Mouse (Mus musculus): ENCODE measurements around the gene Gm10408. TPM values are rescaled to one million over a fixed set of nuclear protein-coding genes. Genes with fewer than 3 reads are reported as not detected.
"Not testable (repeated sequence)": the region's sequence is repeated elsewhere in the genome, so short reads cannot be mapped to it uniquely, and the experiment has no call there.

The Gm10408 gene
- total RNA-seq (2021) = not detected
- long read RNA-seq, experiment 1 = 0 reads
- long read RNA-seq, experiment 2 = 0 reads

- not testable (repeated sequence) for DNase-seq
These were observed at the start of gene Gm10408 for GRCm38 (mm10) chr14:3449079-3449478. Gm10408 (plus strand) TSS chr14:3449379.

DNA sequence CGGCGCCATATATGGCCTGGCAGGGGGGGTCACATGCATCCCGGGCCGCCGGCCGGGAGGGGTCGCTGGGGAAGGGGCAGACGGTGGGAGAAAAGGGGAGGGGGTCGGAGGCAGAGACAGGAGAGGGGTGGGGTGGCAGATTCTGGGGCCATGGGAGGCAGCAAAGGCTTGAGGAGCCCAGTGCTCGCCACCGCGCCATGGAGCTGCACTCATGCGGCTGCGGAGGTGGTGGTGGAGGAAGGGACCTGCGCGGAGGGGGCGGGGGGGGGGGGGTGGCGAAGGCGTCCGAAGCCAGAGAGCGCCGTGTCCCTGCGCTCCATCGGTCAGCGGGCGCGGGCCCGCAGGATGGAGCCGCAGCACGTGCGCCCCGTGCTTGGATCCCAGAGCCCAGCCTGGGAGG lies 36.9 kb upstream of the Gm10408 start, which contains the start of gene Gm10409:
Gm10409 (plus strand) TSS at position 301 of the 400 bp plus-strand sequence.
- DNase-seq = not testable (repeated sequence)

GRCm38 (mm10) chr14:3427803-3428202 lies 21.4 kb upstream of the Gm10408 start, which contains the start of gene Gm3005:
Gm3005 (plus strand) TSS chr14:3428103.
- DNase-seq = not testable (repeated sequence)

Other genes with a start within 250 kb of the Gm10408 start
- gene D830030K20Rik, start 240.9 kb upstream of the Gm10408 start, total RNA-seq (2021) = 1 to 10 TPM; 1.2 to 1.7 TPM
- gene Gm2956, start 116.8 kb upstream of the Gm10408 start, total RNA-seq (2021) = not detected
- gene Gm10413, start 54.3 kb upstream of the Gm10408 start, total RNA-seq (2021) = not detected
- 1 to 10 TPM in 1 of 2 experiments, under 1 TPM in 1; 0.78 to 1.2 TPM for gene Gm10409, start 36.8 kb upstream of the Gm10408 start, total RNA-seq (2021)
- under 1 TPM in 1 of 2 experiments, not detected in 1; 0.39 TPM for gene Gm3005, start 21.3 kb upstream of the Gm10408 start, total RNA-seq (2021)
- gene Gm3012, start 185.1 kb downstream of the Gm10408 start, total RNA-seq (2021) = not detected
- gene Gm3020, start 202.7 kb downstream of the Gm10408 start, total RNA-seq (2021) = 1 to 10 TPM in 1 of 2 experiments, under 1 TPM in 1; 0.78 to 1.2 TPM
- not detected for gene Gm3043, start 239.4 kb downstream of the Gm10408 start, total RNA-seq (2021)

Data from adrenal gland, postnatal 10 days (tissue).